Mouse (Mus musculus): ENCODE data around the gene Sema4c.

Gene Sema4c

DNA sequence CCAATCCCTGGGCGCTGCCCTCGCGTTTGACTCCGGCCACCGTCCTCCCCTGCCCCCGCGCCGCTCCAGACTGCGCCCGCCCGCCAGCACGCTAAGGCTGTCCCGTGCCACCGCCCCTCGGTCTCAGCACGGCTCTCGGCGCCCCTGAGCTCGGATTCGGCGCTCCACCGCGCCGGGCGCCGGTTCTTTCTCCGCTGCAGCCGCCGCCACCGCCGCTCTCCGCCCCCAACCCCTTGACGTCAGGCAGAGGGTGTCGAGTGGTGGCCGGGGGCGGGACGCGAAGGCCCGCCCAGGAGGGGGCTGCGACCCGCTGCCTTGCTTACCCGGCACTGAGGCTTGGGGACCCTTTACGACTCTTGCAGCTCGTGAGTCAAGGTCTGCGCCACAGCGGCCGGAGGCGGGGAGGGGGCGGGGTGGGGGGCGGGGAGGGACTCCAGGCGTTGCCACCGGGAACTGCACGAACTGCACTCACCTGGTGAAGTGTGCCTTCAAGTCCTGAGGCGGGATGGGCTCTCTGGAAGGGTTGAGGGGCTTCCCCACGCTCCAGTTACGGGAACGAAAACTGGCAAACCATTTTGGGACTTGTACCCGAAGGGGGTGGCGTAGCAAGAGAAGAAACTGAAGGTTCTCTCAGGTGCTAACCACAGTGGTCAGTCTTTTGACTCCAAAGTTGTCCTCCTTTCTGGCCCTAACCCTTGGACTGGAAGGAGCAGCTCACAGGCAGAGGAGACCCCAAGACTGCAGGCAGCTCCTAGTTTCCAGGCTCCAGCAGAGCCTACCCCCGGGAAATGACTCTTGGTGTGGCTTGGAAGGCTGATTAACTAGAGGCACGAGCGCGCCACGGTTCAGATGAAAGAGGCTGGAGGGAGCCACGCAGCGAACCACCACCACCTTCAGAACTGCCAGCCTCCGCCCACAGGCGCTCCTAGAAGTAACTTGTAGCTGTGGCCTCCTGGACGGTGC, at the start of gene Sema4c:
Gene Sema4c, minus strand, starts transcription at position 319 of the 963 bp plus-strand sequence.
- DNase-seq (ENCODE audit: low read depth, low spot score), result peak; percentile 82

DNA sequence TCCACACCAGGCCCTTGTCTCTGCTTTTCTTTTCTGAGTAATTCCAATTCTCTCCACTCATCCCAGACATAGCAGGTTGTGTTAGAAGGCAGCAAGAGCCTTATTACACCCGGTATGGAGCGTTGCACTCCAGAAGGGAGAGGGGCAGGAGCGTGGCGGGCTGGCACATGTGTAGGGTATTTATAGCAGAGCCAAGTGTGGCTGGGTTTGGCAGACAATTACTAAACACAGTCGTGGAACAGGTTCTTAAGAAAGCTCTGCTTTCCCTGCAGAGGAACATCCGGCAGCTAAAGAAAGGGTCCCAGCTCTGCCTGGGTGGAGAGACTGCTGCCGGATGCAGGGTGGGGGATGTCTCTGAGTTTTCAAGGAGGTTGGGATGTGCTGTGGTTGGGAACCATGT, 48.8 kb upstream of the Sema4c start:
- no peak for DNase-seq (ENCODE audit: low read depth, low spot score)

DNA sequence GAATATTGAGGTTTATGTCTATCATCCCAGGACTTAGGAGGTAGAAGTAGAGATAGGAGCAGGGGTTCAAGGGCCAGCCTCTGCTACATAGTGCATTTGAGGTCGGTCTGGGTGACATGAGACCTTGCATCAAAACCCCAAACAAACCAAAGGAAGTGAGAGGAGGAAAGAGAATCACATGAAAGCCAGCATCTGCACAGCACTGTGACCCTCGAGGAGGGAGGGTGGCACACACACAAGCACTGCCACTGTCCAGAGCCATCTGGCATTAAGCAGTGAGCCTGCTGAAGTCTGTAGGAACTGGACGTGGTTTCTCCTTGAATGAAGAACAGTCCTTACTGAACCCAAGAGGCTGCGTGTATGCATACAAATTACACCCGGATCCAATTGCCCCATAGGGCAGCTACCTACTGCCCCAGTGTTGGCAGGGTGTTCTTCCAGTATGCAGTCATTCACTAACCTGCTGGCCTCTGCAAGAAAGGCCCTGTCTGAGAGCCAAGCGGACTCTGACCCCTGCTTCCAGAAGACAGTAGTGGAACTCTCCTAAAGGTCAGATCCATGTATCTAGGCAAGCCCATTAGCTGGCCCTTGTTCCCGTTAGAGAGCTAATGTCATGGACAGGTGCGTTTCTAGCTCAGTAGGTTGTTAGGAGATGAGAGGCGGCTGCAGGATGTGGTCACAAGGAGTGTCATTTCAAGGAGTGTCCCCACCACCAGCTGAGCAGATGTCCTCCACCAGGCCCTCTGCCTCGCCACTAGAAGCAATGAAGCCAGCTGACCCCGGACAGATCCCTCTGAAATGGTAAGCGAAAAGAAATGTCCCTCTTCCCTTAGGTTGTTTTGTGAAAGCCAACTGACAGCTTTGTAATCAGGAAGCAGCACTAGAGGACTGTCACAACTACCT, 46.4 kb upstream of the Sema4c start:
- DNase-seq (ENCODE audit: low read depth, low spot score), result no peak

DNA sequence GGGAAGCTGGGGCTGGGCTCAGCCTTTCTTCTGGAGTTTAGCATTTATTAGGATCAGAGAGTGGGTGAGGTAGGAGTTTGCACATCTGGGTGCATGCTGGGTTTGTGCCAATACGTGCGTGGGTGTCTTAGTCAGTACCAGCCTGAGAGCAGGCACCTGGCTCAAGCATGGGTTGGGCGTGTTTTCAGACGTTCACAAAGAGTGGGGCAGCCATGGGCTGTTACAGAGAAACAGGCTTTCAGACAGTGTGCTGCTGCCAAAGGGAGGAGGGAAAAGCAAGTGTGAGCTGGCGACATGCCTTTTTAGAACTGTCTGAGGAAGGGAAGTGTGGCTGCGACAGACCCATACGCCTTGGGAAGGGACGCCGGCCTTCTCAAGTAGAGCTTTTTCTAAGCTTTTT, 45.2 kb upstream of the Sema4c start:
- DNase-seq (ENCODE audit: low read depth, low spot score), result peak; percentile 21

DNA sequence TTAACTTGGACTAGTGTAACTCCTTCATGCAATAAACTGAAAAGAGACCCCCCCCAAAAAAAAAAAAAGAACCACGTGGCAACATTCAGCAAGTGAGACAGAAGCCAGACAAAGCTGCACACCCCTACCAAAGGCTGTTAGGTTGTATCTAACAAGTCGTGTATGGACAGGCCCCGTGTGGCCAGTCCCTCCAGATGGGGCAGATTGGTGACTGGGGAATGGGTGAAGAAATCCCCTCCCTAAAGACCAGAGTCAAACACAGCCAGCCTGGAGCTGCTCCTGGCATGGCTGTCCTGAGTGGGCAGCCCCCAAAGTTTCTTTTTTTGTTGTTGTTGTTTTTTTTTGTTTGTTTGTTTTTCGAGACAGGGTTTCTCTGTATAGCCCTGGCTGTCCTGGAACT, 44.1 kb upstream of the Sema4c start:
- DNase-seq (ENCODE audit: low read depth, low spot score), result no peak

DNA sequence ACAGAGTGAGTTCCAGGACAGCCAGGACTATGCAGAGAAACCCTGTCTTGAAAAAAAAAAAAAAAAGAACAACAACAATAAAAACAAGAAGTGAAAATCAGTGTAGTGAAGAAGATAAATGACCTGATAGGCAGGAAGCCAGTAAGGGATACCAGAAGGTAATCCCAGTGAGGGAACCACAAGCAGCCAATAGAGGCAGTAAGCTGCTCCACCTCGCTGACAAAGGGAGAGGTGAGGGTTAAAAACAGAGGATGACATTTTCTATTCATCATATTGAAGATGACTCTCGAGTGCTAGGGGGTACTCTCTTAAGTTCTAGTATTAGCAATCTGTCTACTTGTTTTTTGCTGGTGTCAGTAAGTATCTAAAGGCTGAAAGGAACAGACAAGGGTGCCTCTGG, 40.3 kb upstream of the Sema4c start:
- DNase-seq (ENCODE audit: low read depth, low spot score), result no peak

DNA sequence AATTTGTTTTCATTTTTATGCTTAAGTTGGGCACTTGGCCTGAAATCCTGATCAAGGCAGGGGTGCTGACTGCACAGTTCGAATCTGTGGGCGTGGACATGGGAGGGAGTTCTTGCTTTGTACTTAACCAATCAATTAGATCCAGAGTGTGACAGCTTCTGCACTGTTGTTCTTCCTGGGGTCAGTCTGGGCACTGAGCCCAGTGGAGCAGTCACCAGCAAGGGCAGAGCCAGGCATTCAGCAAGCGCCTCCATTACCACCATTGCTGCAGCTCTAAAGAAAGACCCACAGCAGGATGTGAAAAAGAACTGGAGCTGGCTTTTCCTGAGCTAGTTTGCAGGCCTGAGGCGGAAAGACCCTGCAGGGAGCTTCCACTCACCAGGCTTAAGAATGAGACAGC, 38.0 kb upstream of the Sema4c start:
- no peak for DNase-seq (ENCODE audit: low read depth, low spot score)

DNA sequence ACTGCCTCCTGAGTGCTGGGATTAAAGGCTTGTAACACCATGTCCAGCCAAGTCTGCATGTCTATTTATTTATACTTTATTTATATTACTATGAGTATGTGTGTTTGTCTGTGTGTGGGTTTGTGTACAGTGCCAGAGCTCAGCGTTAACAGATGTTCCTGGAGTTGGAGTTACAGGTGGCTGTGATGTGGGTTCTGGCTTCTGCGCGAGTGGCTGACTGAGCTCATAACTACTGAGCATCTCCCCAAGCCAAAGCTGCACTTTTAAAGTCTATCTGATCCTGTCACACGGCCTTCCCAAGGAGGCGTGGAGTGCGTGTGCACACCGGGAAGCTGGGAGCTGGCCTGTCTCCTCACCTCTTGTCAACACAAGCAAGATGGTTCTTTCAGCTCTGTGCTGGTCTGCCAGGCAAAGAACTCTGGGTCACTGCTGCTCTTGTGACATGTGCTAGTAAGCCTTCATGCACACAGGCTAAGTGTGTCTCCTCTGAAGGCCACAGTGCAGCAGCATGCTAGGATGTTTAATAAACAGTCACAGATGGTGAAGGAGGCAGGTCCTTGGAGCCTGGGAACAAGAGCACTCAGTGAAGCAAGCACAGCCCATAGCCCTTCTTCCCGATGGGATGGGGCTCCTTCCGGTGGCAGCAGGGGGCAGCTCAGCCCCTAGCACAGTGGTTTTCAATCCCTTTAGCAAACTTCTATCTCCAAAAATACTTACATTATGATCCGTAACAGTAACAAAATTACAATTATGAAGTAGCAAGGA, 37.2 kb upstream of the Sema4c start:
- DNase-seq (ENCODE audit: low read depth, low spot score), result no peak

DNA sequence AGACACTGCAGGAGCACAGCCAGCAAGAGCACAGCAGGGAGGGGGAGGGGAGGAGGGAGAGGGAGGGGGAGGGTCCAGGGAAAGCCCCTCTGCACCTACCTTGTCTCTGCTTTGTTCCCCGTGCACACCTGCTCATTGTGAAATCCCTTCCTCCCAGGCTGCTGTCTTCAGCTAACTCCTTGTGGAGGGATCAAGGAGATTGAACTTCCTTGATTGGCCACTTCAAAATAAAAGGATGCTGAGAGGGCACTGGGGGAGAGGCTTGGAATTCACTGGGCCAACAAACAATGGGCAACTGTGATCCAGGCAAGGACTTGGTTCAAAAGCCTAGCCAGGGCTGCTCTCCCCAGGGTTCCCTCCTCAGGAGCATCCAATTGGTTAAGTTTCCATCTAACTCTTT, 35.0 kb upstream of the Sema4c start:
- no peak for DNase-seq (ENCODE audit: low read depth, low spot score)

DNA sequence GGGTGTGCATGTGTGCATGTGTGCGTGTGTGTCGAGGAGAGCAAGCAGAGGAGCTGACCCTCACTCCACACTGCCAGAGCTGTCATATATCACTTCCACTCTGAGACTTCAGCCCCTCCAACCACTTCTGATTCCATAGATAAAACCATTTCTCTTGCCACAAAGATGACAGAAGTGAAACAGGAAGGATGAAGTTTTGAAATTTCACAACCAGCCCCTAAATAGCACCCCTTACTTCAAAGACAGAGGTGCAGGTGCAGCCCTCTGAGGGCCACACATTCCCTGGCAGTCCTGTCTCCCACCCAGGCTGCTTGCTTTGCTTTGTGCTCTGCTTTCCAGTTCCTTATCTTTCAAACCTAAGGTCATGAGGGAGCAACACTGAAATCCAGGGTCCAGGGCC, 33.3 kb upstream of the Sema4c start:
- no peak for DNase-seq (ENCODE audit: low read depth, low spot score)

DNA sequence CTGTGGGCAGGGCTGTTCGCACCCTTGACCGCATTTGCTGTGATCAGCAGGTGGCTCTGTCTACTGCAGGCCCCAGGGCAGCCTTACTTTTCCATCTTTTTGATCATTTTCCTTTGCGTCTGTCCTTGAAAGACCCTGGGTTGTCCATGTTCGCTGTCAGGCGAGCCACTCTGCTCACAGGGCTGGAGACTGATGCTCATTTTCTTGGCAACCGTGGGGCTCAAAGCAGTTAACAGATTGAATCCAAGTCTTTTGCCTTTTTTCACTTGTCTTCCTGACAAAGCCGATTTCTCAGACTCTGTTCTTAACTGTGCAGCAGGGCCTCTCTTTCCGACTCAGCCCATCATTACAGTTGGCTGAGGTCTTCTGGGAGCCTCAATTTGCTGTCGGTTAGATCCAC, 32.5 kb upstream of the Sema4c start:
- DNase-seq (ENCODE audit: low read depth, low spot score), result no peak

DNA sequence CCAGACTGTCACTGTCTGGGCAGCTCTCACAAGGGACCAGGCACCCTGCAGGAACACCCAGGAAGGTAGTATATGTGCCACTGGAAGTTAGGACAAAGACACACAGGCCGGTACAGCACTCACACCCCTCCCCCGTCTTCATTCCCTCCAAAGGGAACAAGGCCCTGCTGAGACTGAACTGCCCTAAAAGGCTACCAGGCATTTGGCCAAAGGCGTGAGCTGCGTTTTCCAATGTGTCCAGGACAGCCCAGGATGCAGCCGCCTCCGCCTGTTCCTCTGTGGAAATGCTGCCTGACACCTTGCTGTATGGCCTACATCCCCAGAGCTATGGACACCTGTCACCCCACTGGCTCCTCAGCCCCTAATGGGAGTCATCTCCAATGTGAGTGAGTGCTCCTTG, 31.3 kb upstream of the Sema4c start:
- DNase-seq (ENCODE audit: low read depth, low spot score), result no peak

DNA sequence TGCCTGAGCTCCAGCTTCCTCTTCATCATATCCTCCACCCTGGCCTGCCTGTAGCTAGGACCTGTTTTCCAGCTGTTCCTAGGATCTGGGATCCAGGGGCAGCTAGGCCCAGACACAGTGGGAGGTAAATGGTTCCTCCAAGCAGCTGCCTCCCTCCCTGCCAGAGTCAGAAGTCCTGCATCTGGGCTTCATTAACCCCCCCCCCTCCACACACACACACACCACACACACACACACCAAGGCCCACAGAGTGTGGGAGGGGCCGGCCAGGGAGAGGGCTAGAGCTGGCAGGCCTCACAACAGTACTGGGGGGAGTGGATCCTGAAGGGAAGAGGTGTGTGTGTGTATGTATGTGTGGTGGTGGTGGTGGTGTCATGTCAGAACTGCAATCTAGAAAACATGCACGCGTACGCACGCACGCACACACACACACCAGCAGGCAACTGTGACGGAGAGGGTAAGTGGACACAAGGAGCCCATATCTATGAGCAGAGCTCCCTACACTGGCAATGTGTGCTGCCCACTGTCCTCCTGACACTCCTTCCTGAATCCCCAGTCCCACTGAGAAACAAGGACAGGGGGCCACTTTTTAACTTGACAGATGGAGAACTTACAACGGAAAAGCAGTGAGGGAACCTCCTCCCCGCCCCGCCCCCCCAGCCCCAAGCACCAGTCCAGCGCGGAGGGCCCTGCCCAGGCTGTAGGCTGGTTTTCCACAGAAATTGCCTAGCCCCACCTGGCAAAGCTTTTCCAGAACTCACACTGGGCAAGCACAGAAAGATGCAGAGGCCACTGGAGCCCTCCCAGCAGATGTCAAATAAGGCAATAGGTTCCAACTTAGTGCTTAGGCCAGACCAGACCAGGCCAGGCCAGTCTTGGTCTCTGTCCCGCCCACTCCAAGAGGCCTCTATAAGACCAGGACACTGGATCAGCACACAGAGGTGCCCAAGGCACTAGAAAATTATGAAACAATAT, 30.6 kb upstream of the Sema4c start:
- no peak for DNase-seq (ENCODE audit: low read depth, low spot score)

DNA sequence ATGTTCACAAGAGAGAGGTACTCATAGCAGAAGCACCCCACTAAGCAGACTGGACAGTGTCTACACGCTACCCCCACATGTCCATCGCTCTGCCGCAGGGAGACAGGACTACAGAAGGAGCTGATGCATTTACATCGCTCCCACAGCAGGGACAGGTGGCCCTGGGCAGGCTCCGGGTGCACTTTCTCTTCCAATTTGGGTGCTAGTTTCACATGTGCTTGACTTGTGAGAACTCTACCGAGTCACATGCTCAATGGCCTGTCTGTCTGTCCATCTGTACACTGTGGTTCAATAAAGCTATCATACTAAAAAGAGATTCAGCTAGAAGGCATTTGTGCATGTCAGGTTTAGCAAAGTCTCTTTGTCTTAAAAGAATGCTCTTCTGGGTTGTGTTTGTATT, 29.7 kb upstream of the Sema4c start:
- DNase-seq (ENCODE audit: low read depth, low spot score), result no peak

DNA sequence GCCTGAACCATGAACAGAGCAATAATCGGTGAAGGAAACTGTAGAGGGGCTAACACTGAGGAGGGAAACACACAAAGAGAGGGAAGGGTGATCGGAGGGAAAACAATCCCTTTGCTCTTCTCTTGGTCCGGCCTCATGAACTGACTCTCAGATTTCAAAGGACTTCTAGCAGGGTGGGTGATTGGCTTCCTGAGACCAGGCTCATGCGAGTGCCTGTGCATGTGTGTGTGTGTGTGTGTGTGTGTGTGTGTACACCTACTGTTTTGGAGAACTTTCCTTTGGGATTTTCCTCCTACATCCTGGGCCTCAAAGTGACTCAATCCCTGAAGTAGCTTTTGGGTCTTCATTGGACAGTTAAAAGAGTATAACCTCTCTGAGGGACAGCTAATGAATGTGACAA, 28.1 kb upstream of the Sema4c start:
- DNase-seq (ENCODE audit: low read depth, low spot score), result no peak

DNA sequence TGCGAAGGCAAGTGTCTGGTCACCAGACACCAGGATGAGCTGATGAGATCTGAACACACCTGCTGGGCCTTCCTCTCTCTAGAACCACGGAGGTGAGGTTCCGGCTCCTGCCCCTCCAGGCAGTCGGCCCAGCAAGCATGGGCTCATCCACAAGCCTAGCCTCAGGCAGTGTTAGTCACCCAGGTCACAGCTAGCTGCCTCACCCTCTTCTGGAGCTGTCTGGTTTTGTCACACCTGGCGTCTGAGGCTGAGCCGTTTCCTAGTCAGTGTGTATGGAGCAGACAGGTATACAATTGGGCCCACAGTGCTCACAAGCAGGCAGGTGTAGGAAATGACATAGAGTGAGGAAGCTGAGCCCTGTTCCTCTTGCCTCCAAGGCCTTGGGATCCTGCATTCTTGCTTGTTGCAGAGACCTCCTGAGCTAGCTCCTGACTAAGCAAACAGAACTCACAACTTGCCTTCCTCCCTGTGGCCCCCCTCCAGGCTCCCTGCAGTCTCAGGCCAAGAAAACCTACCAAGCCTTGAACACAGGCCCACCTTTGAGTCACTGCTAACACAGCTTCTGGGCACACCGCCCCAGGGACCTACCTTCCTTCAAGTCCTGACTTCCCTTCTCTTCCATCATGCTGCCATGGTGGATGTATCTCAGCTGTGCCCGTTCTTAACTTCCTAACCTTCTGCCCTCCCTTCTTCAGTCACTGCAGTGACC, 25.4 kb upstream of the Sema4c start:
- DNase-seq (ENCODE audit: low read depth, low spot score), result no peak

DNA sequence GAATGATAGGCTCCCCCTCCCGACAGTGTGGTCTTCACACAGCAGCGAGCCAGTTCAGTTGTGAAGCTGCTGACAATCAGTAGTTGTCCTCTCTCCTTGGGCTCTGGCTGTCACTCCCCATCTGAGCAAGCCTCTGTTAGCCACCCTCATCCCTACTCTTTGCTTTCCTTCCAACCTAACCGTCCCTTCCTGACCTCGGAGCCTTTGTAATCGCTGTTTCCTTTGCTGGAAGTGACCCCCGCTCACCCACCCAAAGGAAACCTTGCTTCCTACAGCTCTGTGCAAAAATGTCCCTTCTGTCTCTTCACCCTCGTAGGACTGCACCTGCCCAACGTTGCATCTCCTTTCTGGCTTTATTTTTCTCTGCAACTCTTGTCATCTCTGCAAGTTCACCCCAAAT, 24.1 kb upstream of the Sema4c start:
- DNase-seq (ENCODE audit: low read depth, low spot score), result no peak

DNA sequence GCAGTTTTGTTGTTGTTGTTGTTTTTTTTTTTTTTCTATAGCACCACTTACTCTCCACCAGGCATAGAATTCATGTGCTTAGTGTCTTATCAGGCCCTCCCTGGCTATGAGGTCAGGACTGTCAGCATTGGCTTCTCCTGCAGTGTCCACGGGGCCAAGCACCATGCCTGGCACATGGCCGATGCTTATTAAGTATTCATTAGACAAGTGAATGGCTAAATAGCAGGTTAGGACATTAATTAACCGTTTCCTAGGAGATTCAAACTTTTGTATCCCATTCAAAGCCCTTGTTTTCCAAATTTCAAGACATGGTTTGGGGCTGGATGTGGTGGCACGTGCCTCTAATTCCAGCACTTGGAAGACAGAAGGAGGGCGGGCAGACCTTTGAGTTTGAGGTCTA, 23.1 kb upstream of the Sema4c start:
- no peak for DNase-seq (ENCODE audit: low read depth, low spot score)

DNA sequence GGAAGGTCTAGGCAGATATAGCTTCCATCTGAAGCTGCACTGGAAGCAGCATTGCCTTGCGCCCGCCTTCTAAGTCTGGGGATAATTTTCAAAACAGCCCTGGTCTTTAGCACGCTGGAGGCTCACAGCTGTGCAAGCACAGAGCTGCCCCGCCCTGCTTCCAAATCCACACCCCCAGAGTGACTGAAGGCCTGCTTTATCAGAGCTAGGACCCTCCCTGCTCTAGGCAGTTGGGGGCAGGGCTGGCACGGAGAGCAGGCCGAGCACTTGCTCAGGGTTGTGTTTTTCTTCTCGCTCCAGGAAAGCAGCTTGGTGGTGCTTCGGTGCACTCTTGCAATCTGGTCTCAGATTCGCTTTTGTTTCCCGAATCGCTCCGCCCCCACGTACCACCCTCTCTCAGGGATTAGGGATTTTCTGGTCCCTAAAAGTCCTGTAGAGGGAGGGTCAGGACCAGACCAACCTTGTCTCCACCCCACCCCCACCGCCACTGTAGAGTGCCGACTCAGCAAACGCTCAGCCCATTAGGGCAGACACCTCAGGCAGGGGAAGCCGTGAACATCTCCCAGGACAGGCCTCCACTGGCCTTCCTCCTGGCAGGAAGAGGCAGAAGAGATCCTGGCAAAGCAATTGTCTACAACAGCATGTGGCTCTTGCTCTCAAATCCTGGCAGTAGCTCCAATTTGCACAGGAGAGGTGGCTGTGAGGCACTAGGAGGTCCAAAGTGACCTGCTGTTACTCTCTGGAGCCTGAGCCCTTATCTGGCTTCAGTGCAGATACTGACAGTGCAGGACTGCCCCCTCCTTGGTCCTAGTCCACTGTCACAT, 22.4 kb upstream of the Sema4c start:
- DNase-seq (ENCODE audit: low read depth, low spot score), result no peak
